Mouse (Mus musculus): ENCODE data around the gene Tnn. TPM values are rescaled to one million over a fixed set of nuclear protein-coding genes. Genes with fewer than 3 reads are reported as not detected.
A peak's percentile ranks its signal among the peaks of the same experiment; 100 is the strongest.

Tnn gene
- polyA plus RNA-seq, 1 experiment from 2014 or later: 0.15 TPM

- Histone ChIP-seq H3K9ac (replicated peaks; ENCODE audit: low read depth, low read length) (no peak overlapping the region), H3K4me1 (replicated peaks; ENCODE audit: control insufficient read depth, insufficient read depth, low read length) (no peaks in the 10 kb centered on the region), H3K27ac (ENCODE audit: low read length) (no peak overlapping the region), H3K4me3 (replicated peaks; ENCODE audit: low read length) (no peak overlapping the region), H3K27me3 (replicated peaks; ENCODE audit: control insufficient read depth, insufficient read depth, low read length) (no peaks in the 10 kb centered on the region), H3K36me3 (ENCODE audit: control insufficient read depth, insufficient read depth) (no peaks in the 10 kb centered on the region), H3K4me2 (ENCODE audit: low read length) (no peak overlapping the region), H3K9me3 (ENCODE audit: control insufficient read depth, low read length) (no peaks in the 10 kb centered on the region)
- ATAC-seq: 0 out of 2 replicates have a peak, but pooled peaks have one; percentile 36
- WGBS: 73% methylated on average over 5 of the region's 5 CpGs
Observed at GRCm38 (mm10) chr1:160100996-160101395, 52.4 kb downstream of the Tnn start.

- Histone ChIP-seq H3K9me3 (ENCODE audit: control insufficient read depth, low read length) (no peaks in the 10 kb centered on the region), H3K4me1 (replicated peaks; ENCODE audit: control insufficient read depth, insufficient read depth, low read length) (no peaks in the 10 kb centered on the region), H3K9ac (replicated peaks; ENCODE audit: low read depth, low read length) (no peak overlapping the region), H3K36me3 (ENCODE audit: control insufficient read depth, insufficient read depth) (no peaks in the 10 kb centered on the region), H3K4me3 (replicated peaks; ENCODE audit: low read length) (no peak overlapping the region), H3K27me3 (replicated peaks; ENCODE audit: control insufficient read depth, insufficient read depth, low read length) (no peaks in the 10 kb centered on the region), H3K27ac (ENCODE audit: low read length) (no peak overlapping the region), H3K4me2 (ENCODE audit: low read length) (no peak overlapping the region)
- WGBS: 85% methylated on average over 5 of the region's 5 CpGs
- ATAC-seq: no peak
Observed at GRCm38 (mm10) chr1:160099659-160100302, 53.6 kb downstream of the Tnn start.

DNA sequence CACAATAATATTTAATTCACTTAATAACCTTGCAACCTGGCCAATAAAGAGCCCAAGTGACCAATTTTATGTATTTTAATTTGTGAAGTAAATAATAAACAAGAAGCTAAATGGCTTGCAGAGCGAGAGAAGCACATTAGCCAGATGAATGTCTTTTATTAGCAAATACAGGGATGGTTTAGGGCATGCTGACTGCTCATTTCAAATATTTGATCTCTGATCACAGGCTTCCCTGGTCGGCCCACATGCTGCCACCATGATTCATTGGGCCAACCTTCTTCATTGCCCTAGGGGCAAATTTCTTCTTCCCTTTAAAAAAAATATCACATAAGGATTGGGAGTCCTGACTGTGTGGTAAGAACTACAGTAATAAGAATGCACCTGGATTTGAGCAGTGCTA lies 66.7 kb downstream of the Tnn start:
- no peak overlapping the region for H3K4me3 ChIP-seq (replicated peaks; ENCODE audit: low read length)
- no peak overlapping the region for H3K4me2 ChIP-seq (ENCODE audit: low read length)
- no peak for ATAC-seq
- no peaks in the 10 kb centered on the region for H3K27me3 ChIP-seq (replicated peaks; ENCODE audit: control insufficient read depth, insufficient read depth, low read length)
- 84% methylated on average over 2 of the region's 2 CpGs for whole genome bisulfite sequencing
- no peak overlapping the region for H3K9ac ChIP-seq (replicated peaks; ENCODE audit: low read depth, low read length)
- H3K4me1 ChIP-seq (replicated peaks; ENCODE audit: control insufficient read depth, insufficient read depth, low read length): no peaks in the 10 kb centered on the region
- no peaks in the 10 kb centered on the region for H3K9me3 ChIP-seq (ENCODE audit: control insufficient read depth, low read length)
- no peaks in the 10 kb centered on the region for H3K36me3 ChIP-seq (ENCODE audit: control insufficient read depth, insufficient read depth)
- no peak overlapping the region for H3K27ac ChIP-seq (ENCODE audit: low read length)

GRCm38 (mm10) chr1:160084239-160084638 lies 69.1 kb downstream of the Tnn start:
- WGBS: 75% methylated on average over 1 of the region's 1 CpGs
- Histone ChIP-seq H3K27me3 (replicated peaks; ENCODE audit: control insufficient read depth, insufficient read depth, low read length) (no peaks in the 10 kb centered on the region), H3K9me3 (ENCODE audit: control insufficient read depth, low read length) (no peaks in the 10 kb centered on the region), H3K4me2 (ENCODE audit: low read length) (no peak overlapping the region), H3K36me3 (ENCODE audit: control insufficient read depth, insufficient read depth) (no peaks in the 10 kb centered on the region), H3K27ac (ENCODE audit: low read length) (no peak overlapping the region), H3K4me1 (replicated peaks; ENCODE audit: control insufficient read depth, insufficient read depth, low read length) (no peaks in the 10 kb centered on the region), H3K9ac (replicated peaks; ENCODE audit: low read depth, low read length) (no peak overlapping the region), H3K4me3 (replicated peaks; ENCODE audit: low read length) (no peak overlapping the region)
- ATAC-seq: no peak

DNA sequence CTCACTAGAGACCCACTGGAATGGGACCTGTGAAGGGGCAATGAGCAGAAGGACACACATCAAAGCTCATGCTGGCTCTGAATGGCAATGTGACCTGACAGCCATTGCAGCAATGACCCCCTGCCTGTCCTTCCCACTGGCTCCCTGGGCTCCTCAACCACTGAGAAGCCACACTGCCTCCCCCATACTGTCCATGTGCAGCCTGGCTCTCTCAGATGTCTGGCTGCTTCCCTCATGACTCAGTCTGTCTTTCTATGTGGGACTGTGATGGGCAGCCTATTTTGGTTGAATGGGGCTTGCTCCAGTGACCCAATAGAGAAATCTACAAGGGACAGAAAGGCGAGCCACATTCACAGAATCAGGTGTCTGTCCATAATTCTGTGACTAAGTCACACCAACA lies 70.7 kb downstream of the Tnn start:
- no peaks in the 10 kb centered on the region for H3K9me3 ChIP-seq (ENCODE audit: control insufficient read depth, low read length)
- H3K27ac ChIP-seq (ENCODE audit: low read length): no peak overlapping the region
- no peaks in the 10 kb centered on the region for H3K4me1 ChIP-seq (replicated peaks; ENCODE audit: control insufficient read depth, insufficient read depth, low read length)
- no peaks in the 10 kb centered on the region for H3K27me3 ChIP-seq (replicated peaks; ENCODE audit: control insufficient read depth, insufficient read depth, low read length)
- no peak overlapping the region for H3K4me2 ChIP-seq (ENCODE audit: low read length)
- WGBS: 83% methylated on average over 1 of the region's 1 CpGs
- H3K4me3 ChIP-seq (replicated peaks; ENCODE audit: low read length): no peak overlapping the region
- H3K36me3 ChIP-seq (ENCODE audit: control insufficient read depth, insufficient read depth): no peaks in the 10 kb centered on the region
- no peak for ATAC-seq
- H3K9ac ChIP-seq (replicated peaks; ENCODE audit: low read depth, low read length): no peak overlapping the region

GRCm38 (mm10) chr1:160080800-160081436 lies 72.5 kb downstream of the Tnn start:
- 32% methylated on average over 2 of the region's 2 CpGs for WGBS
- peak; percentile 73 for ATAC-seq

GRCm38 (mm10) chr1:160078882-160079661 lies 74.3 kb downstream of the Tnn start:
- WGBS: 72% methylated on average over 14 of the region's 14 CpGs
- no peaks in the 10 kb centered on the region for H3K36me3 ChIP-seq (ENCODE audit: control insufficient read depth, insufficient read depth)
- no peak overlapping the region for H3K4me3 ChIP-seq (replicated peaks; ENCODE audit: low read length)
- no peaks in the 10 kb centered on the region for H3K4me1 ChIP-seq (replicated peaks; ENCODE audit: control insufficient read depth, insufficient read depth, low read length)
- H3K27me3 ChIP-seq (replicated peaks; ENCODE audit: control insufficient read depth, insufficient read depth, low read length): no peaks in the 10 kb centered on the region
- no peak overlapping the region for H3K4me2 ChIP-seq (ENCODE audit: low read length)
- no peak for ATAC-seq
- no peaks in the 10 kb centered on the region for H3K9me3 ChIP-seq (ENCODE audit: control insufficient read depth, low read length)
- no peak overlapping the region for H3K9ac ChIP-seq (replicated peaks; ENCODE audit: low read depth, low read length)
- H3K27ac ChIP-seq (ENCODE audit: low read length): no peak overlapping the region

More at GRCm38 (mm10) chr1:160080800-160081436, 72.5 kb downstream of the Tnn start:
- H3K27me3 ChIP-seq (replicated peaks; ENCODE audit: control insufficient read depth, insufficient read depth, low read length): no peaks in the 10 kb centered on the region
- H3K36me3 ChIP-seq (ENCODE audit: control insufficient read depth, insufficient read depth): no peaks in the 10 kb centered on the region
- H3K4me1 ChIP-seq (replicated peaks; ENCODE audit: control insufficient read depth, insufficient read depth, low read length): no peaks in the 10 kb centered on the region
- H3K9ac ChIP-seq (replicated peaks; ENCODE audit: low read depth, low read length): no peak overlapping the region
- no peak overlapping the region for H3K4me3 ChIP-seq (replicated peaks; ENCODE audit: low read length)
- no peak overlapping the region for H3K4me2 ChIP-seq (ENCODE audit: low read length)
- no peaks in the 10 kb centered on the region for H3K9me3 ChIP-seq (ENCODE audit: control insufficient read depth, low read length)
- H3K27ac ChIP-seq (ENCODE audit: low read length): no peak overlapping the region

DNA sequence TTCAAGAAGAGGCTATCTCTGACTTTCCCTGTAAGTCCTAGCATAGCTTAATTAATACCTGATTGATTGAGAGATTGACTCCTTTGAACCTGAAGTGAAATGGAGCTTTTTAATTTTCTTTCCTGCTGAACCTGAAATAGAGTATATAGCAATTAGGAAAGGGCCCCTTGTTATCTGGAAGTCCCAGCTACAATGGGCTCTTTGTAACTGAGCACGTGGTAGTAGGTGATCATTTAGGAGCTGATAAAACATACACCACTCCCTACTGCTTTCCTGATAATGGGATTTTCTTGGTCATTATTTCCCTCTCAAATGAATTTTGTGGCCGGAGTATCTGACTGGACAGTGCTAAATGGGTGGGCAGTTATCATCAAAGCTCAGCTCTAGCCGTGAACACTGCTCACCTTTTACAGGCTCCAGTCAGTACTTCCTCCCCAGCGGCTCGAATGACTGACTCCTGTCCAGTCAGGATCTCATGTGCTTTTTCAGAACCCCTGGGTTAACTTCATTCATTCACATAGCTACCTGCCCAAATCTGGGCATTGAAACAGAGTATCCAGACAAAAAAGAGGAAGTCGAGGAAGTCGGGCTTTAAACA lies 88.7 kb downstream of the Tnn start:
- 52% methylated on average over 7 of the region's 7 CpGs for WGBS
- ATAC-seq: no peak
- H3K36me3 ChIP-seq (ENCODE audit: control insufficient read depth, insufficient read depth): no peaks in the 10 kb centered on the region
- H3K9ac ChIP-seq (replicated peaks; ENCODE audit: low read depth, low read length): no peak overlapping the region
- no peaks in the 10 kb centered on the region for H3K27me3 ChIP-seq (replicated peaks; ENCODE audit: control insufficient read depth, insufficient read depth, low read length)
- no peaks in the 10 kb centered on the region for H3K9me3 ChIP-seq (ENCODE audit: control insufficient read depth, low read length)
- H3K4me2 ChIP-seq (ENCODE audit: low read length): no peak overlapping the region
- H3K4me1 ChIP-seq (replicated peaks; ENCODE audit: control insufficient read depth, insufficient read depth, low read length): no peaks in the 10 kb centered on the region
- no peak overlapping the region for H3K4me3 ChIP-seq (replicated peaks; ENCODE audit: low read length)
- H3K27ac ChIP-seq (ENCODE audit: low read length): no peak overlapping the region

GRCm38 (mm10) chr1:160061725-160062366 lies 91.5 kb downstream of the Tnn start:
- H3K4me1 ChIP-seq (replicated peaks; ENCODE audit: control insufficient read depth, insufficient read depth, low read length): no peaks in the 10 kb centered on the region
- ATAC-seq: no peak
- H3K27me3 ChIP-seq (replicated peaks; ENCODE audit: control insufficient read depth, insufficient read depth, low read length): no peaks in the 10 kb centered on the region
- H3K36me3 ChIP-seq (ENCODE audit: control insufficient read depth, insufficient read depth): no peaks in the 10 kb centered on the region
- no peak overlapping the region for H3K4me2 ChIP-seq (ENCODE audit: low read length)
- H3K27ac ChIP-seq (ENCODE audit: low read length): no peak overlapping the region
- H3K9ac ChIP-seq (replicated peaks; ENCODE audit: low read depth, low read length): no peak overlapping the region
- no peaks in the 10 kb centered on the region for H3K9me3 ChIP-seq (ENCODE audit: control insufficient read depth, low read length)
- WGBS: 61% methylated on average over 3 of the region's 3 CpGs
- H3K4me3 ChIP-seq (replicated peaks; ENCODE audit: low read length): no peak overlapping the region
